Mouse (Mus musculus) stomach, postnatal 0 days (tissue): ENCODE measurements around the gene Ptprn2.

Source experiments
- CTCF ChIP-seq: IDR thresholded peaks from 2 replicates; pipeline ENCODE4 v1.5.1; 2016; ENCODE audit warnings: antibody characterized with exemption, low read depth, mild to moderate bottlenecking, moderate library complexity
- EP300 ChIP-seq: optimal IDR thresholded peaks from 2 replicates; pipeline ENCODE3; 2016; ENCODE audit warnings: antibody characterized with exemption

GRCm38 (mm10) chr12:116938158-116938854 lies 452.8 kb downstream of the Ptprn2 start:
- TF ChIP-seq EP300 (no peak), CTCF (no peak)
